Mouse (Mus musculus): ENCODE data around the gene Pelo.
A peak's percentile ranks its signal among the peaks of the same experiment; 100 is the strongest.

Gene Pelo

DNA sequence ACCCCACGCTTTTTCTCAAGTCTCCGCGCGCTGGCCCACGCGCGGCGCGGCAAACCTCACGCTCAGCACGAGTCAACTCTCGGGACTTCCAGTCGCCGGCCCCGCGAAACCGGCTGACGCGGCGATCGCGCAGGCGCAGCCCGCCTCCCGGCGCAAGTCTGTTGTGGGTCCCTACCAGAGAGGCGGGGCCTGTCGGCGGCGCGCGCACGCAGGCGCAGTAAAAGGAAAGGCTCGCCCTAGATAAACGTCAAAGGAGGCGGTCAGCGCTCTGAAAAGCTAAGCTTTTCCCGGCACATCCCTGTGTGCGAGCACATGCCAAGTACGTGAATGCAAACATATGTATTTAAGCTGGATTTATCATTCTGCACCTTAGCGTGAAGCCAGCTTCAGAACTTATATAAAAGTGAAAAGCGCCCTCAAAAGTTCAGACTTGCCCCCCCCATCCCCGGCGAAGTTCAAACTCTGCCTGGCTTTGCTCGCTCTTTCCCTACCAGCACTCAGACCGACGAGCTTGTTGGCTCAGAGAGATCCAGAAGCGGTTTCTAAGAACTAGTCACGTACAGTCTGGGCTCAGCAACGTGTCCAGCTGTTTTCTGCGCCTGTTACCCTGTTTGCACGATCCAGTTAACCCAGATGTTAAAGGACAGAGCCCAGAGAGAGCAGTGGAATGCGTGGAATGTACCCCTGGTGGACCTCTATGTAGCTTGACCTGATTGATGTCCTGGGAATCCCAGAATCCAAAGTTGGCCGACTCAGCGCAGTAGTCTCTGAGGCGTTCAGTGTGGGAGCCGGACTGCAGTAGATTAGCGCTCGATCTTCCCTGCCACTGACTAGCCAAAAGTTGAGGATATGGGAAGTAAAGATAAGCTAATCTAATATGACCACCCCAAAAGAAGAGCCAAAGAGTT lies at the start of gene Pelo:
TSS of gene Pelo (minus strand) at position 118 of the 908 bp plus-strand sequence.
- H3K27me3 ChIP-seq (ENCODE audit: insufficient read depth, low read length) = peaks cover 3% of the 10 kb centered on the region; the same call in 1 of the 2 replicates
- peaks cover 42% of the 10 kb centered on the region for H3K4me1 ChIP-seq (replicated peaks; ENCODE audit: low read depth, low read length)
- TF ChIP-seq CTCF (conservative IDR thresholded peaks at IDR 0.05; ENCODE audit: low read length) = no peak
- no peak for TF ChIP-seq NANOG (IDR thresholded peaks at IDR 0.05; ENCODE audit: borderline replicate concordance, low read length)
- TF ChIP-seq POU5F1 (IDR thresholded peaks at IDR 0.05; ENCODE audit: borderline replicate concordance, low read length) = no peak
- H3K36me3 ChIP-seq (ENCODE audit: insufficient read depth, low read length) = peaks cover 26% of the 10 kb centered on the region
- H3K4me3 ChIP-seq (replicated peaks; ENCODE audit: low read length) = peak within 1 kb of the TSS; percentile 81
- no peaks in the 10 kb centered on the region for H3K9me3 ChIP-seq (ENCODE audit: low read length)

GRCm38 (mm10) chr13:115138513-115138912 lies 48.5 kb upstream of the Pelo start:
- TF ChIP-seq CTCF (conservative IDR thresholded peaks at IDR 0.05; ENCODE audit: low read length) (no peak), POU5F1 (IDR thresholded peaks at IDR 0.05; ENCODE audit: borderline replicate concordance, low read length) (no peak), NANOG (IDR thresholded peaks at IDR 0.05; ENCODE audit: borderline replicate concordance, low read length) (no peak)
- Histone ChIP-seq H3K36me3 (ENCODE audit: insufficient read depth, low read length) (no peaks in the 10 kb centered on the region), H3K27me3 (ENCODE audit: insufficient read depth, low read length) (0 out of 2 replicates have a peak, but pooled peaks cover 4% of the 10 kb centered on the region), H3K4me1 (replicated peaks; ENCODE audit: low read depth, low read length) (no peaks in the 10 kb centered on the region), H3K4me3 (replicated peaks; ENCODE audit: low read length) (no peak overlapping the region), H3K9me3 (ENCODE audit: low read length) (no peaks in the 10 kb centered on the region)

GRCm38 (mm10) chr13:115136761-115137160 lies 46.8 kb upstream of the Pelo start:
- H3K27me3 ChIP-seq (ENCODE audit: insufficient read depth, low read length) = 0 out of 2 replicates have a peak, but pooled peaks cover 4% of the 10 kb centered on the region
- no peaks in the 10 kb centered on the region for H3K9me3 ChIP-seq (ENCODE audit: low read length)
- H3K4me1 ChIP-seq (replicated peaks; ENCODE audit: low read depth, low read length) = peaks cover 4% of the 10 kb centered on the region; the same call in 1 of the 2 replicates
- no peak overlapping the region for H3K4me3 ChIP-seq (replicated peaks; ENCODE audit: low read length)
- no peaks in the 10 kb centered on the region for H3K36me3 ChIP-seq (ENCODE audit: insufficient read depth, low read length)
- TF ChIP-seq POU5F1 (IDR thresholded peaks at IDR 0.05; ENCODE audit: borderline replicate concordance, low read length) = no peak
- no peak for TF ChIP-seq NANOG (IDR thresholded peaks at IDR 0.05; ENCODE audit: borderline replicate concordance, low read length)
- TF ChIP-seq CTCF (conservative IDR thresholded peaks at IDR 0.05; ENCODE audit: low read length) = no peak

DNA sequence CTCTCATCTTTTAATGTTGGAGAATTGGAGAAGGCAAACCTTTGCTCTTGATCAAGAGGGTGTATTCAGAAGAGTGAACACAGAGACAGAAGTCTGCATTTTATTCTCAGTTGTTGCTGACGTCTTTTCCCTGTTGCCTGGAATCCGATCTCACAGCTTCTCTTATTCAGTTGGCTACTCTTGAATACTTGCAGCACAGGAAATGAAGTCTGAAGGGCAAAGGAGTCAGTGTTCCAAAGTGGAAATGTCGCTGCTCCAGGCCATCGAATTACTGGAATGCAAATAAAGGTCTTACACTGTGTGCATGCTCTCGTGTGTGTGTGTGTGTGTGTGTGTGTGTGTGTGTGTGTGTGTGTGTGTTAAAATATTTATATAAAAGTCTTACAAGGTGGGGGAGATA lies 42.4 kb upstream of the Pelo start:
- Histone ChIP-seq H3K36me3 (ENCODE audit: insufficient read depth, low read length) (no peaks in the 10 kb centered on the region), H3K4me3 (replicated peaks; ENCODE audit: low read length) (no peak overlapping the region), H3K27me3 (ENCODE audit: insufficient read depth, low read length) (no peaks in the 10 kb centered on the region), H3K9me3 (ENCODE audit: low read length) (no peaks in the 10 kb centered on the region), H3K4me1 (replicated peaks; ENCODE audit: low read depth, low read length) (peaks cover 4% of the 10 kb centered on the region; the same call in 1 of the 2 replicates)
- TF ChIP-seq CTCF (conservative IDR thresholded peaks at IDR 0.05; ENCODE audit: low read length) (no peak), POU5F1 (IDR thresholded peaks at IDR 0.05; ENCODE audit: borderline replicate concordance, low read length) (no peak), NANOG (IDR thresholded peaks at IDR 0.05; ENCODE audit: borderline replicate concordance, low read length) (no peak)

DNA sequence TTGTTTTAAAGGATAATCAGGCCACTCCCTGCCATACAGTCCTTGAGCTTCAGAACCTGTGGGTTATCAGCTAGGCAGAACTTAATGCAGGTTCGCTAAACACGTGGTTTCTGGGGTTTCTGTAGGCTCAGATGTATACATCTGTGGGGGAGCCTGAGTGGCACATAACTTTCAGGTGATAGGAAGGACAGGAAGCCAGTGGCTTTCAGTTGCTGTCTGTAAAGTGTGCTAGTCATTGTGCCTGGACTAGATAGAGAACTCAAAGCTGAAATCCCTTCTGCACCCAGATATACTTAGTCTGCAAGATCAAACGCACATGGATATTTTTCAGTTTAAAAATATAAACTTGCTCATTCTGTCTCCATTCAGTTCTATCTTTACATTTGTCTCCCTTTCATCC lies 41.4 kb upstream of the Pelo start:
- Histone ChIP-seq H3K9me3 (ENCODE audit: low read length) (no peaks in the 10 kb centered on the region), H3K4me1 (replicated peaks; ENCODE audit: low read depth, low read length) (peaks cover 4% of the 10 kb centered on the region; the same call in 1 of the 2 replicates), H3K4me3 (replicated peaks; ENCODE audit: low read length) (no peak overlapping the region), H3K27me3 (ENCODE audit: insufficient read depth, low read length) (no peaks in the 10 kb centered on the region), H3K36me3 (ENCODE audit: insufficient read depth, low read length) (no peaks in the 10 kb centered on the region)
- no peak for TF ChIP-seq NANOG (IDR thresholded peaks at IDR 0.05; ENCODE audit: borderline replicate concordance, low read length)
- no peak for TF ChIP-seq POU5F1 (IDR thresholded peaks at IDR 0.05; ENCODE audit: borderline replicate concordance, low read length)
- no peak for TF ChIP-seq CTCF (conservative IDR thresholded peaks at IDR 0.05; ENCODE audit: low read length)

DNA sequence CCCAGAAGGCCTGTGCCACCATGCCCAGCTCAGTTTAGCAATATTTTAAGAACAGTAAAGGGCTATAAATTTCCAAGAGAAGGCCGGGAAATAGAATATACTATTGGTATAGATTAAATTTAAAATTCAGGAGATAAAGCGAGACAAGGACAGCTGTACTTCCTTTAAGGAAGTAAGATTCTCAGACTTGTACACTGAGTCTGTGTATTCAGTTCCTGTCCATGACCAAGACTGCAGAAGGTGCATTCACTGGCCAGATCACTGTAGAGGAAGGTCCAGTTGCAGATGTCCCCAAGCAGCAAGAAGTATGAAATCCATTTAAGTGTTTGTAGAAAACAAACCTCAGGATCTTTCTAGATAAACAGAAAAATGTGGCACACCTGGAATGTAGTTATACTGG lies 40.0 kb upstream of the Pelo start:
- no peaks in the 10 kb centered on the region for H3K36me3 ChIP-seq (ENCODE audit: insufficient read depth, low read length)
- no peaks in the 10 kb centered on the region for H3K9me3 ChIP-seq (ENCODE audit: low read length)
- H3K4me3 ChIP-seq (replicated peaks; ENCODE audit: low read length) = no peak overlapping the region
- no peak for TF ChIP-seq POU5F1 (IDR thresholded peaks at IDR 0.05; ENCODE audit: borderline replicate concordance, low read length)
- TF ChIP-seq CTCF (conservative IDR thresholded peaks at IDR 0.05; ENCODE audit: low read length) = no peak
- TF ChIP-seq NANOG (IDR thresholded peaks at IDR 0.05; ENCODE audit: borderline replicate concordance, low read length) = no peak
- no peaks in the 10 kb centered on the region for H3K27me3 ChIP-seq (ENCODE audit: insufficient read depth, low read length)
- peaks cover 4% of the 10 kb centered on the region; the same call in 1 of the 2 replicates for H3K4me1 ChIP-seq (replicated peaks; ENCODE audit: low read depth, low read length)

DNA sequence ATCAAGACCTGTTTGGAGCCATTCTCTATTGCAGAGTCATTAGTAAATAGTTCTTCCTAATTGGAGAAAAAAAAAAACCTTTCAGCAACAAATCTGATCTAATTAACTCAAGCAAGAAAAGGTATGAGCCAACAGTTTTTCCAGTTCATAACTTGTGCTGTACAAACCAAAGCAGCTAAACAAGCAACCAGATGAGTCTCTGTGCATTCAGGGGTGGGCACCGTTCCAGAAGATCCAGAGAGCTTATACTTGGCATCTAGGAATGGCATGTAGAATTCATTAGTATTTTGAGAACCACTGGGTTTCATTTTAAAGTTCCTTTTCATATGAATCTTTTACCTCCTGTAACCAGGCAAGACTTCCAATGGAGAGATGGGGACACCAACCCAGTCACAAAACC lies 37.8 kb upstream of the Pelo start:
- TF ChIP-seq NANOG (IDR thresholded peaks at IDR 0.05; ENCODE audit: borderline replicate concordance, low read length) (no peak), POU5F1 (IDR thresholded peaks at IDR 0.05; ENCODE audit: borderline replicate concordance, low read length) (no peak), CTCF (conservative IDR thresholded peaks at IDR 0.05; ENCODE audit: low read length) (no peak)
- H3K27me3 ChIP-seq (ENCODE audit: insufficient read depth, low read length) = no peaks in the 10 kb centered on the region
- H3K36me3 ChIP-seq (ENCODE audit: insufficient read depth, low read length) = no peaks in the 10 kb centered on the region
- H3K4me1 ChIP-seq (replicated peaks; ENCODE audit: low read depth, low read length) = peaks cover 4% of the 10 kb centered on the region; the same call in 1 of the 2 replicates
- no peak overlapping the region for H3K4me3 ChIP-seq (replicated peaks; ENCODE audit: low read length)
- H3K9me3 ChIP-seq (ENCODE audit: low read length) = no peaks in the 10 kb centered on the region

GRCm38 (mm10) chr13:115126534-115126933 lies 36.5 kb upstream of the Pelo start:
- Histone ChIP-seq H3K4me3 (replicated peaks; ENCODE audit: low read length) (no peak overlapping the region), H3K9me3 (ENCODE audit: low read length) (no peaks in the 10 kb centered on the region), H3K36me3 (ENCODE audit: insufficient read depth, low read length) (no peaks in the 10 kb centered on the region), H3K27me3 (ENCODE audit: insufficient read depth, low read length) (peaks cover 2% of the 10 kb centered on the region), H3K4me1 (replicated peaks; ENCODE audit: low read depth, low read length) (no peaks in the 10 kb centered on the region)
- TF ChIP-seq CTCF (conservative IDR thresholded peaks at IDR 0.05; ENCODE audit: low read length) (no peak), POU5F1 (IDR thresholded peaks at IDR 0.05; ENCODE audit: borderline replicate concordance, low read length) (no peak), NANOG (IDR thresholded peaks at IDR 0.05; ENCODE audit: borderline replicate concordance, low read length) (no peak)

Measured in E14TG2a.4 (cell line).